Mouse (Mus musculus) urinary bladder, adult 18-20 months (tissue): ENCODE data around the gene Gm28363.
"Not testable (repeated sequence)": the region's sequence is repeated elsewhere in the genome, so short reads cannot be mapped to it uniquely, and the experiment has no call there.

Source experiments
- DNase-seq, 2 experiments: peaks; one replicate each; pipeline ENCODE4 v3.0.0; 2022; ENCODE audit warnings: low spot score in 2 of 2, mixed read lengths in 2 of 2

The Gm28363 gene

DNA sequence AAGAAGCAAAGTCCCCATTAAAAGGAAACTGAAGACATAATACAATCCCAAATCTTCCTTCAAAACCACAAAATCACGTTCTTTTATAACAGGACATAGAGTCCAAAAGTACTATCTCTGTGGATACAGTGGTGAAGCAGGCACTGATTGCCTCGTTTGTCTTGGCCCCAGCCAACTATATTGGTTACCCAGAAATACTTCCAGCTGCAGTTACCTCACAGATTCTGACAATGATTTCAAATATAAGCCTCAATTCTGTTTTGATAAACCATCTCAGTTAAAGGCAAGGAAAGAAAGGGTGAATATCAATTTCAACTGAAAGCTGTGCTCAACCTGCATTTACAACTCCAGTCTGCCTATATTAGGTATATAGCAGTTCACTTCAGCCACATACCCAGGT, at the start of gene Gm28363:
Gm28363 (plus strand) TSS at position 301 of the 400 bp plus-strand sequence.
- not testable (repeated sequence) for DNase-seq

DNA sequence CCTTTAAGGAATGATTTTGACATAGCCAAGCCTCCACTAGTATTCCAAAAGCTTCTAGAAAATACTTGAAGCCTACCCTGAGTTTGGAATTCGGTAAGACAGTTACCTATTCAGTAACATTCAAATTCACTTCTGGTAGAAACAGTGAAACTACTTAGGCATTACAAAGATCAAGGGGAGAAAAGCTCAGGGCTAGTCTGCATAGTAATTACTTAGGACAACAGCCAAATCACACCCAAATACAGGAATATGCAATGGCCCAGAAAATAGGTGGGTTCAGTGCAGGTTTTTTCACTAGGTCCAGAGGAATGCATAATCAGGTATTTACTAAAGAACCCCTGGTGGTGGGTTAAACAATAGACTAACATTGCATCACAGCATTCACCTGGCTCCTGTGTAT, 46.7 kb upstream of the Gm28363 start:
- DNase-seq = not testable (repeated sequence)
